Mouse (Mus musculus) hindbrain, embryonic 16.5 days (tissue): ENCODE results near the gene Psma5. TPM values are rescaled to one million over a fixed set of nuclear protein-coding genes. Genes with fewer than 3 reads are reported as not detected.
A peak's percentile ranks its signal among the peaks of the same experiment; 100 is the strongest.

ENCODE experiments used
- ATAC-seq: fragments of 200-750 bp; cut with Nextera tagmentation; 2 replicates; pipeline ENCODE4 v1.8.0; 2017; ENCODE audit warnings: moderate TSS enrichment, moderate library complexity
- H3K27ac ChIP-seq: fragments of 300-500 bp; sonication (generic); 2 replicates; pipeline ENCODE4 v1.5.1; 2014; ENCODE audit warnings: low read depth, mild to moderate bottlenecking, control low read depth, low read length, moderate library complexity
- H3K27me3 ChIP-seq: fragments of 300-500 bp; sonication (generic); replicated peaks from 2 replicates; pipeline ENCODE4 v1.6.1; 2014; ENCODE audit warnings: low read length; ENCODE audit not compliant: control insufficient read depth, insufficient read depth
- H3K36me3 ChIP-seq: fragments of 300-500 bp; sonication (generic); 2 replicates; pipeline ENCODE4 v1.6.1; 2014; ENCODE audit warnings: mild to moderate bottlenecking, low read length, moderate library complexity, mixed read lengths; ENCODE audit not compliant: control insufficient read depth, insufficient read depth
- H3K4me1 ChIP-seq: fragments of 300-500 bp; sonication (generic); 2 replicates; pipeline ENCODE4 v1.6.1; 2014; ENCODE audit warnings: low read depth, low read length; ENCODE audit not compliant: control insufficient read depth, insufficient read depth
- H3K4me2 ChIP-seq: fragments of 300-500 bp; sonication (generic); 2 replicates; pipeline ENCODE4 v1.6.1; 2014; ENCODE audit warnings: mild to moderate bottlenecking, low read length, control low read depth, moderate library complexity
- H3K4me3 ChIP-seq: fragments of 300-500 bp; sonication (generic); 2 replicates; pipeline ENCODE4 v1.5.1; 2014; ENCODE audit warnings: mild to moderate bottlenecking, low read length, control low read depth, moderate library complexity
- H3K9ac ChIP-seq: fragments of 300-500 bp; sonication (generic); 2 replicates; pipeline ENCODE4 v1.6.1; 2014; ENCODE audit warnings: low read depth, mild to moderate bottlenecking, control low read depth, low read length, moderate library complexity
- H3K9me3 ChIP-seq: fragments of 300-500 bp; sonication (generic); 2 replicates; pipeline ENCODE4 v1.6.1; 2014; ENCODE audit warnings: mild to moderate bottlenecking, low read length, moderate library complexity; ENCODE audit not compliant: control insufficient read depth
- WGBS: fragments of 180-500 bp; shearing (Covaris S2); extraction: QIAGEN DNeasy Blood & Tissue Kit; methylation state at CpG from one replicate; pipeline ENCODE4 v1.1.7; 2014; 5-methylcytosine and 5-hydroxymethylcytosine counted together
- polyA plus RNA-seq: library from polyadenylated mRNA; unstranded; fragments of >200 nt; fragmentation: Nextera tagmentation; extraction: Ambion mirVana; gene quantifications from 2 replicates; pipeline ENCODE4 v1.2.1, GENCODE M21; 2015

Psma5 gene
- polyA plus RNA-seq, 1 experiment from 2014 or later = 246 TPM

GRCm38 (mm10) chr3:108297603-108298553, 41.2 kb downstream of the Psma5 start:
- no peak; the same call in 1 of the 2 replicates for ATAC-seq
- H3K36me3 ChIP-seq = no peaks in the 10 kb centered on the region
- H3K9ac ChIP-seq = no peak overlapping the region
- no peak overlapping the region for H3K27ac ChIP-seq
- no peaks in the 10 kb centered on the region for H3K27me3 ChIP-seq
- WGBS = 57% methylated on average over 7 of the region's 7 CpGs
- no peak overlapping the region for H3K4me2 ChIP-seq
- no peak overlapping the region for H3K4me3 ChIP-seq
- H3K4me1 ChIP-seq = peaks cover 31% of the 10 kb centered on the region
- no peaks in the 10 kb centered on the region for H3K9me3 ChIP-seq

GRCm38 (mm10) chr3:108300455-108301030, 43.8 kb downstream of the Psma5 start:
- 78% methylated on average over 6 of the region's 6 CpGs for WGBS
- Histone ChIP-seq H3K9me3 (no peaks in the 10 kb centered on the region), H3K4me2 (no peak overlapping the region), H3K4me3 (no peak overlapping the region), H3K36me3 (no peaks in the 10 kb centered on the region), H3K4me1 (peaks cover 24% of the 10 kb centered on the region), H3K27me3 (no peaks in the 10 kb centered on the region), H3K27ac (no peak overlapping the region), H3K9ac (no peak overlapping the region)
- ATAC-seq = no peak

GRCm38 (mm10) chr3:108303683-108304082, 47.0 kb downstream of the Psma5 start:
- Histone ChIP-seq H3K27me3 (no peaks in the 10 kb centered on the region), H3K9ac (no peak overlapping the region), H3K9me3 (no peaks in the 10 kb centered on the region), H3K27ac (no peak overlapping the region), H3K4me3 (no peak overlapping the region), H3K36me3 (no peaks in the 10 kb centered on the region), H3K4me2 (no peak overlapping the region), H3K4me1 (peaks cover 5% of the 10 kb centered on the region; the same call in 1 of the 2 replicates)
- 0 out of 2 replicates have a peak, but pooled peaks have one; percentile 16 for ATAC-seq
- WGBS = 91% methylated on average over 8 of the region's 8 CpGs

- Histone ChIP-seq H3K4me1 (peaks cover 5% of the 10 kb centered on the region; the same call in 1 of the 2 replicates), H3K9ac (no peak overlapping the region), H3K27ac (no peak overlapping the region), H3K27me3 (no peaks in the 10 kb centered on the region), H3K4me2 (no peak overlapping the region), H3K4me3 (no peak overlapping the region), H3K9me3 (no peaks in the 10 kb centered on the region), H3K36me3 (no peaks in the 10 kb centered on the region)
- WGBS = 88% methylated on average over 4 of the region's 4 CpGs
- no peak for ATAC-seq
Measured at GRCm38 (mm10) chr3:108304747-108305146, 48.0 kb downstream of the Psma5 start.

GRCm38 (mm10) chr3:108306387-108306786, 49.7 kb downstream of the Psma5 start:
- ATAC-seq = no peak
- no peaks in the 10 kb centered on the region for H3K27me3 ChIP-seq
- H3K4me1 ChIP-seq = peaks cover 5% of the 10 kb centered on the region; the same call in 1 of the 2 replicates
- H3K27ac ChIP-seq = no peak overlapping the region
- no peak overlapping the region for H3K9ac ChIP-seq
- no peaks in the 10 kb centered on the region for H3K9me3 ChIP-seq
- peaks cover 4% of the 10 kb centered on the region; the same call in 1 of the 2 replicates for H3K36me3 ChIP-seq
- H3K4me2 ChIP-seq = no peak overlapping the region
- no peak overlapping the region for H3K4me3 ChIP-seq
- WGBS = 75% methylated on average over 3 of the region's 3 CpGs

- Histone ChIP-seq H3K27ac (0 out of 2 replicates have a peak overlapping the region, but pooled peaks have one; percentile 20), H3K9me3 (no peaks in the 10 kb centered on the region), H3K4me2 (no peak overlapping the region), H3K36me3 (peaks cover 4% of the 10 kb centered on the region; the same call in 1 of the 2 replicates), H3K4me1 (peaks cover 5% of the 10 kb centered on the region; the same call in 1 of the 2 replicates), H3K4me3 (no peak overlapping the region), H3K27me3 (no peaks in the 10 kb centered on the region), H3K9ac (no peak overlapping the region)
- ATAC-seq = no peak
- WGBS = 48% methylated on average over 6 of the region's 6 CpGs
Measured at GRCm38 (mm10) chr3:108307485-108307884, 50.8 kb downstream of the Psma5 start.

GRCm38 (mm10) chr3:108310921-108311341, 54.2 kb downstream of the Psma5 start:
- Histone ChIP-seq H3K9ac (no peak overlapping the region), H3K27me3 (no peaks in the 10 kb centered on the region), H3K4me2 (no peak overlapping the region), H3K36me3 (peaks cover 4% of the 10 kb centered on the region; the same call in 1 of the 2 replicates), H3K4me1 (peaks cover 5% of the 10 kb centered on the region; the same call in 1 of the 2 replicates), H3K4me3 (no peak overlapping the region), H3K27ac (no peak overlapping the region), H3K9me3 (no peaks in the 10 kb centered on the region)
- ATAC-seq = no peak

GRCm38 (mm10) chr3:108311688-108312087, 55.0 kb downstream of the Psma5 start:
- Histone ChIP-seq H3K4me1 (no peaks in the 10 kb centered on the region; the same call in 1 of the 2 replicates), H3K9me3 (no peaks in the 10 kb centered on the region)

GRCm38 (mm10) chr3:108312414-108312813, 55.7 kb downstream of the Psma5 start:
- Histone ChIP-seq H3K27ac (no peak overlapping the region), H3K4me3 (no peak overlapping the region), H3K27me3 (no peaks in the 10 kb centered on the region), H3K36me3 (peaks cover 4% of the 10 kb centered on the region; the same call in 1 of the 2 replicates), H3K4me2 (no peak overlapping the region), H3K9me3 (no peaks in the 10 kb centered on the region), H3K9ac (no peak overlapping the region), H3K4me1 (no peaks in the 10 kb centered on the region; the same call in 1 of the 2 replicates)
- ATAC-seq = no peak

More at GRCm38 (mm10) chr3:108311688-108312087, 55.0 kb downstream of the Psma5 start:
- no peak for ATAC-seq
- H3K4me2 ChIP-seq = no peak overlapping the region
- H3K9ac ChIP-seq = no peak overlapping the region
- no peak overlapping the region for H3K27ac ChIP-seq
- 85% methylated on average over 4 of the region's 4 CpGs for WGBS
- H3K36me3 ChIP-seq = peaks cover 4% of the 10 kb centered on the region; the same call in 1 of the 2 replicates
- H3K4me3 ChIP-seq = no peak overlapping the region
- H3K27me3 ChIP-seq = no peaks in the 10 kb centered on the region
